In genomic region chr3:126660575-126660974, GRCm38 (mm10) we compare ENCODE assay signal across 11 mouse cellular contexts.
A peak's percentile ranks its signal among the peaks of the same experiment; 100 is the strongest.
DNase-seq lines count a peak whose midpoint lies in the region; ATAC-seq and TF ChIP-seq lines count a peak whose summit lies in the region.
"Had no signal": no experiment of that assay in that cellular context is flagged by ENCODE, and none has a peak within 500 bp of the region (broad histone marks: within the 10 kb centered on the region; RNA-seq: fewer than 3 reads in every experiment).

No protein-coding gene starts in this region.

- TF ChIP-seq CTCF in kidney, adult 2 months (conservative IDR thresholded peaks at IDR 0.05; ENCODE audit: insufficient read depth, insufficient read length, low read depth, low read length), result no peak

- no peak overlapping the region for H3K4me3 ChIP-seq in kidney, adult 2 months (ENCODE audit: insufficient read depth, low read depth, low read length)
- H3K4me3 ChIP-seq in lung, embryonic 16.5 days (ENCODE audit: low read length), result no peak overlapping the region
- no peak overlapping the region for H3K4me3 ChIP-seq in forebrain, embryonic 11.5 days (ENCODE audit: low read depth, low read length)
- H3K4me3 ChIP-seq: liver, embryonic 12.5 days; neural tube, embryonic 13.5 days had no signal

- DNase-seq in kidney, adult 2 months, result no peak
- no peak for DNase-seq in kidney, postnatal 14 days
- DNase-seq in thymus, postnatal 10 days (ENCODE audit: low spot score in 2 of 2), result peak; percentile 36 to 53
- DNase-seq in cerebellum, postnatal 25 days, result no peak
- DNase-seq in forebrain, embryonic 11.5 days (ENCODE audit: low spot score), result no peak
- DNase-seq in left cerebral cortex, postnatal 4 days, result no peak
- DNase-seq: kidney, adult 18-20 months had no signal

- H3K9me3 ChIP-seq in lung, embryonic 16.5 days (ENCODE audit: control insufficient read depth, low read length), result no peaks in the 10 kb centered on the region
- no peaks in the 10 kb centered on the region for H3K9me3 ChIP-seq in forebrain, embryonic 11.5 days (ENCODE audit: control insufficient read depth, low read length)
- H3K9me3 ChIP-seq: liver, embryonic 12.5 days; neural tube, embryonic 13.5 days had no signal

- no peak for TF ChIP-seq POLR2A in kidney, adult 2 months (IDR thresholded peaks at IDR 0.05; ENCODE audit: low read depth, low read length)

- H3K4me1 ChIP-seq in kidney, adult 2 months (ENCODE audit: control insufficient read depth, insufficient read depth, low read length), result peaks cover 18% of the 10 kb centered on the region; the same call in 1 of the 2 replicates
- peaks cover 16% of the 10 kb centered on the region for H3K4me1 ChIP-seq in lung, embryonic 16.5 days (replicated peaks; ENCODE audit: control insufficient read depth, insufficient read depth, low read length)
- H3K4me1 ChIP-seq in forebrain, embryonic 11.5 days (replicated peaks; ENCODE audit: control insufficient read depth, insufficient read depth, low read length), result no peaks in the 10 kb centered on the region

- H3K9ac ChIP-seq in lung, embryonic 16.5 days (ENCODE audit: low read length), result no peak overlapping the region
- no peak overlapping the region for H3K9ac ChIP-seq in forebrain, embryonic 11.5 days (ENCODE audit: low read length)
- H3K9ac ChIP-seq: liver, embryonic 12.5 days; neural tube, embryonic 13.5 days had no signal

- intact Hi-C loops in left cerebral cortex, postnatal 4 days (cut with DNase I), result no loop called here

- no peak overlapping the region for H3K4me2 ChIP-seq in lung, embryonic 16.5 days (ENCODE audit: low read depth, low read length)
- H3K4me2 ChIP-seq in forebrain, embryonic 11.5 days (ENCODE audit: low read depth, low read length, severe bottlenecking), result no peak overlapping the region
- H3K4me2 ChIP-seq: liver, embryonic 12.5 days; neural tube, embryonic 13.5 days had no signal

- peak; percentile 69 for ATAC-seq in activated CD4-positive, CD25-positive, alpha-beta regulatory T cell, adult 4 months
- ATAC-seq in lung, embryonic 16.5 days (ENCODE audit: low read depth), result peak; percentile 59
- no peak for ATAC-seq in forebrain, embryonic 11.5 days (replicated peaks; ENCODE audit: low FRiP score)
- ATAC-seq: liver, embryonic 12.5 days had no signal

- no peaks in the 10 kb centered on the region; the same call in 1 of the 2 replicates for H3K27me3 ChIP-seq in kidney, adult 2 months (replicated peaks; ENCODE audit: control insufficient read depth, insufficient read depth, low read length)
- H3K27me3 ChIP-seq in lung, embryonic 16.5 days (ENCODE audit: control insufficient read depth, insufficient read depth, low read depth, low read length), result no peaks in the 10 kb centered on the region
- no peaks in the 10 kb centered on the region for H3K27me3 ChIP-seq in forebrain, embryonic 11.5 days (ENCODE audit: control insufficient read depth, insufficient read depth, low read length)
- H3K27me3 ChIP-seq: liver, embryonic 12.5 days; neural tube, embryonic 13.5 days had no signal

- H3K27ac ChIP-seq in kidney, adult 2 months (ENCODE audit: insufficient read depth, low read depth, low read length), result peak overlapping the region; percentile 77
- H3K27ac ChIP-seq in lung, embryonic 16.5 days (ENCODE audit: low read length), result peak overlapping the region; percentile 61
- H3K27ac ChIP-seq in forebrain, embryonic 11.5 days (ENCODE audit: low read depth, low read length), result no peak overlapping the region
- H3K27ac ChIP-seq: liver, embryonic 12.5 days; neural tube, embryonic 13.5 days had no signal

- 71% methylated on average over 2 of the region's 2 CpGs for WGBS in kidney, adult 2 months
- WGBS in lung, embryonic 16.5 days, result 54% methylated on average over 2 of the region's 2 CpGs
- 90% methylated on average over 2 of the region's 2 CpGs for WGBS in forebrain, embryonic 11.5 days

- no peaks in the 10 kb centered on the region for H3K36me3 ChIP-seq in kidney, adult 2 months (ENCODE audit: control insufficient read depth, insufficient read depth, low read length)
- no peaks in the 10 kb centered on the region for H3K36me3 ChIP-seq in lung, embryonic 16.5 days (ENCODE audit: control insufficient read depth, insufficient read depth, low read length)
- H3K36me3 ChIP-seq in forebrain, embryonic 11.5 days (ENCODE audit: control insufficient read depth, insufficient read depth, low read length), result no peaks in the 10 kb centered on the region
- H3K36me3 ChIP-seq: liver, embryonic 12.5 days; neural tube, embryonic 13.5 days had no signal

Comparison
In these comparisons a context has a peak if more than half of its experiments do, and no peak if none do; other contexts are left out.
1. DNase-seq: peak in thymus, postnatal 10 days (2 of 2); none in kidney, adult 2 months (single experiment), kidney, postnatal 14 days (single experiment), cerebellum, postnatal 25 days (0 of 2), forebrain, embryonic 11.5 days (single experiment) and left cerebral cortex, postnatal 4 days (single experiment).